Mouse (Mus musculus) induced T-regulatory cell, adult 2 months (primary cell): ENCODE measurements around the gene Atxn2l.

Experiments used
- DNase-seq: peaks from one replicate; pipeline ENCODE4 v3.0.0-alpha.2; 2012; ENCODE audit warnings: low read depth

Gene Atxn2l

DNA sequence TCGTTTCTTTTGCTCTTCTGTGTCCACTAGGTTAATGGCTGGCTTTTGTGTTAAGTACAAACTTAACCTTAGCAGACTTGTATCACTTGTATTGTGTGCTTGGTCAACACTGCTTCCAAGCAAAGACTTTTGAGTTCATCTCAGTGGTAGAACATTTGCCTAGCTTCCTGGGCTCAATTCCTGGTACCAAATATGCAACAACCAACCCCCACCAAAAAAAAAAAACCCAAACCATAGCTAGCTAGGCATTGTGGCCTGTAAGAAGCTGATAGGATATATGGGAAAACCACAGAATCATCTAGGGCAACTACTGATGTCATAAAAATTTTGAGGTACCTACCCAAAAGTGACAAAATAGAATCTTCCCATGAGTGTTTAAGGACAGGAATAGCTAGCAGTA, 12.2 kb downstream of the Atxn2l start:
- no peak for DNase-seq

DNA sequence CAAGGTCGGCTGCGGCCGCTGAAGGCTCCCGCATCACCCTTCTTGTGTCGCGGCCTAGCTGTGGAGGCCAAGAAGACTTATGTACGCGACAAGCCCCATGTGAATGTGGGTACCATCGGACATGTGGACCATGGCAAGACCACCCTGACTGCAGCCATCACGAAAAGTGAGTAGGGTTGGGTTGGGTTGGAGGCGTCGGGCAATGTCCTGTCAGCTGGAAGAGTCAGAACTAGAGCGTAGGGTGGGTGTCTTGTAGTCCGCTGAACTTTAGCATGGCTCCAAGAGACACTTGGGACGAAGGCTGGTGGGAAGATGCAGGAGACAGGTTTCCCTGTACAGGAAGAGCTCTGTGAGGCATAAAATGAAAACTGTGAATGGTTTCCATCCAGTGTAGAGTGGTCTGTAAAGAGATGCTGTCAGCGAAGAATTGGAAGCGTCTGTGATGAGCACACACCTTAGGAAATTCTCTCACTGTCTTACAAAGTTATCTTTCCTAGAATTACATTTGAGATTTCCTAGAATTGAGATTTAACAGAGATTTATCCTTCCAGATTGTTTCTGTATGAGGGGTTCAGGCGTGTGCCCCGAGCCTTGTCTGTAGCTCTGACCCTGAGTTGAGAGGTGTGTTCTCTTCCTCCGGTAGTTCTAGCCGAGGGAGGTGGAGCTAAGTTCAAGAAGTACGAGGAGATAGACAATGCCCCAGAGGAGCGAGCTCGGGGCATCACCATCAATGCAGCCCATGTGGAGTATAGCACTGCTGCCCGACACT, 15.4 kb downstream of the Atxn2l start:
- DNase-seq: peak; percentile 54

DNA sequence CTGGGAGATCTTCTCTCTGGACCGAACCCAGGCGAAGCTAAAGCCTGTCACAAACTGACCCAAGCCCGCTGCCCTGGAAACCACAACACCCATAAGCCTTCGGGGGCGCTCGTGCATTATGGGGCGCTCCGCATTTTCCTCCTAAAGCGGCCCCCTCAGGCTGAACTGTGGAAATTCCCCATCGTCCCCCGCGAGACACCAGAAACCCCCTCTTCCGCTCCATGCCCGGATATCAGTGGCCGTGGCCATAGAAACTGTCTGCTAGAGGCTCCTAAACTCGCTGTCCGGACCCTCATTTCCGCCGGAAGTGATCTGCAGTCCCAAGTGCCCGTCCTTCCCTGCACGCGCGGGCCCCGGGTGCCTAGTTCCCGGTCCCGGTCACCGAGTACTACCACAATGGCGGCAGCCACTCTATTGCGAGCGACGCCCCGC, 16.2 kb downstream of the Atxn2l start, which contains the start of gene Tufm:
TSS of gene Tufm (plus strand) at position 310 of the 432 bp plus-strand sequence.
- DNase-seq: peak; percentile 93

GRCm38 (mm10) chr7:126482392-126482871, 20.8 kb downstream of the Atxn2l start:
- peak; percentile 81 for DNase-seq

- DNase-seq: peak; percentile 77
Observed at GRCm38 (mm10) chr7:126481699-126482098, 21.5 kb downstream of the Atxn2l start.

DNA sequence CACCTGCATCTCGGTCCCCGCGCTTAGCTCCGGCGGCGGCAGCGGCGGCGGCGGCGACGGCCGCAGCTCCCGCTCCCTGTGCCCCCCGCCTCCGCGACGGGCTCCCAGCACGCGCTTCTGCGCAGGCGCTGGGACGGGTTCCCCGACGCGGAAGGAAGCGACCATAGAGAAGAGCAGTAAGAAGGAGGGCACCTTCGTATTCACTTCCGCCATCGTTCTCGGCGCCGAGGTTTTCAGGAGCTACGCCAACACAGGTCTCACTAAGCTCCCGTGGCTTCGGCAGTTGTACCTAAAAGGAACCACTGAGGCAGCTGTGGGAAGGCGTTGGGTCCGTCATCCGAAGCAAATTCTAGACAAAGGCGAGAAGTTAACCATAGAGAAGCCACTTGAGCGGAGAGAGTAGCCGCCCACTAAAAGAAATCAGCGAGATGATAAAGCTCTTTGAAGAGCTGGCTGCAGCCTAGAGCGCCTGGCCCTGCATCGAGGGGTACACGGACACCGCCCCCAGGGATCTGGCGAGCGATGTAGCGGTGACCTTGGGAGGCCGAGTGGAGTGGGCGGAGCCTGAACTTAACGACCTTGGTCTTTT, 28.1 kb downstream of the Atxn2l start, which contains the start of gene Sh2b1:
TSS of gene Sh2b1 (minus strand) at position 432 of the 589 bp plus-strand sequence.
- DNase-seq: peak; percentile 95

DNA sequence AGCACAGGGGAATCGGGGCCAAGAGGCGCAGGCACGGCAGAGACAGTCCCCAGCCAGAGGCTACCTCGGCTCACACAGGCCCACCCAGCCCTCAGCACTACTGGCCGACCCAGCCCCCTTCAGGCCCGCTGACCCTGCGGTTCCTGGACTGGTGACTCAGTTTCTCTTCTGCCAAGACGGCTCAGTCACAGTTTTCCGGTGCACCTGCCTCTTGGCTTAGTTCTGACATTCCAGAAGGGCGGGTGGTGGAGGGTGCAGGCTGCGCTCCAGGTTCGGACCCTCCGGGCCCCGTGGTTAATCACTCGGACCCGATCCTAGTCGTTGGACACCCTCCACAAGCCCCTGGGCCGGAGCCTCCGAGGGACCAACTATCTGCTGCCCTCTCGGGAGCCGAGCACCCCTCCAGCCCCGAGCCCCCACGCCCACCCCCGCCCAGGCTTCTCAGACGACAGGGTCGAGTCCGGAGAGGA, 28.7 kb downstream of the Atxn2l start:
- peak; percentile 47 for DNase-seq

- DNase-seq: peak; percentile 34
Observed at GRCm38 (mm10) chr7:126473470-126474086, 29.7 kb downstream of the Atxn2l start.

DNA sequence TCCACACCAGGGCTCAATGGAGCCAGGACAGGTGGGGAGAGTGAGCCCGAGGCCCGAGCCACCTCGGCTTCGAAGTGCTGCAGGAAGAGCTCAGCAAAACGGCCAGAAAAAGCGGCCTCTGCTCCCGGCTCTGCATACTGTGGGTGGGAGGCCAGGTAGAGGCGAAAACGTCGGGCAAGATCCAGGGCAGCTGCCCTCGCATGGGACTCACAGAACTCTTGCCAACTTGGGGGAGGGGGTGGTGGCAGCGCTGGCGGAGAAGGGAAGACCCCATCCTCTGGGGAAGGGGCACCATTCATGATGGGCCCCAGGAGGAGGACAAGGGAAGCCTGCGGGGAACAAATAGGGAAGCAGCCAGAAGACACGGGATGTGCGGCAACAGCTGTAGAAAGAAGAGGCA, 30.5 kb downstream of the Atxn2l start:
- DNase-seq: no peak

GRCm38 (mm10) chr7:126472306-126472705, 30.9 kb downstream of the Atxn2l start:
- DNase-seq: peak; percentile 89

DNA sequence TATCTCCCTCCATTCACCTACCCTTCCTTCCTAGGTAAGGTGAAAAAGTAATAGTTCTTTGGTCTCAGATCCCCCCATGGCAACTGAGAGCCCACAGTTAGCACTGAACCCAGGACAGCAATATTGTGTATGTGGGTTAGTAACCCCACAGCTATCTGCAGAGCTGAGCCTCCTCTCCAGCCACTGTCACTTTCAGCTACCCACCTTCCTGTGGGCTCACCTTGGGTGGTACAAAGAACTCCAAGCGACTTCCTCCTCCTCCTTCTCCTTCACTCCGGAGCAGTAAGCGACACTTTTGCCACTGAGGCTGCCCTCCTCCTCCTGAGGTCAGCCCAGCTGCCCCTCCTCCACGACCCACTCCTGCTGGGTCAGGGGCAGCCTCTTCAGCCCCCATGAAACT, 31.4 kb downstream of the Atxn2l start:
- peak; percentile 66 for DNase-seq

GRCm38 (mm10) chr7:126471361-126471760, 31.9 kb downstream of the Atxn2l start:
- DNase-seq: peak; percentile 64

DNA sequence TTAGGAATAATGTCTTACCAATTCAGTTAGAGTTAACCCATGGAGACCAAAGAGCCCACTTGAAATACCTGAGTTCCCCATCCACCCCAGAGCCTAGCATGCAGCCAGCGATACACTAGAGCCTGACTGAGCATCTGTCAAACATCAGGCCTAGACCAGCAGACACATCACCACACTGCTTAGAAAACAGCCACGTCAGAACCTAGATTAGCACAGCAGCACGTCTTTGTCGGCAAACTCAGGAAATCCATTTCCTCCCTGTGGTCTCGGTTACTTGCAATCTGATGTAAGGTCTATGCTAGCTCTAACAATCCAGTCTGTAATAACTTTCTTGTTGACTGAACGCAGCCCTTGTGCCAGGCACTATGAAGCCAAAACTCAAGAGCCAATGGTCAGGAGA, 33.2 kb downstream of the Atxn2l start:
- peak; percentile 93 for DNase-seq

DNA sequence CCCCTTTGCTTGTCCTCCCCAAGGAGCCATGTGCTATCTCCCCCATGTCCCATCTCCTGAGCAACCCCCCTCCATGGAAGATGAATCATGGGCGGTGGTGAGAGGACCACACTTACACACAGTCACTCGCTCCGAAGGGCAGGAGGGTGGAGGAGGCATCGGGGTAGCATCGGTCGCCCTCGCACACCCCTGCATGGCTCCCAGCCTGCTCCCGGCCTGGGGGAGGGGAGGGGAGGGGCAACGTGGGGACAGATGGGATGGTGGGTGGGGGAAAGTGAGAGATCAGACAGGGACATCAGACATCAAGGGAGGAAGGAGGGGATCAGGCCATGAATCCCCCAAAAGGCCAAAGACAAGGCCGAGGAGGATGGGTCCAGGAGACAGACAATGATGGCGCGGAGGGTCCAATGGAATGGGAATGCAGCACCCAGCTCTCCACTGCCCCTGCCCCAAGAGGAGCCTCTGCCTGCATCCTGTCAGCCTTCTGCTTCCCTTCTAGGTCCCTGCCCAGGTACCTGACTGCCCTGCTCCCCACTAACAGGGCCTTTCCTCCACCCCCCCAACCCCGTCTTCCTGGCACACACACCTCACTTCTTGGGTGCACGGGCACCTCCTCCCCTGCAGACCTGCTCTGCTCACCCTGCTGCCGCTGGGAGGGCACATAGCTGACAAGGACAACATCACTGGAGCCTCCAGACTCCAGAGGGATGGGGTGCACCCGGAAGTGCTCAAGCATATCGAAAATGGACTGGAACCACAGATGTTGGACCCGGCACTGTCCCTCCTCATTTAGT, 35.2 kb downstream of the Atxn2l start:
- DNase-seq: no peak

- DNase-seq: peak; percentile 82
Observed at GRCm38 (mm10) chr7:126467271-126467670, 36.0 kb downstream of the Atxn2l start.

- DNase-seq: no peak
Observed at GRCm38 (mm10) chr7:126466707-126467106, 36.5 kb downstream of the Atxn2l start.

- DNase-seq: no peak
Observed at GRCm38 (mm10) chr7:126466116-126466515, 37.1 kb downstream of the Atxn2l start.

GRCm38 (mm10) chr7:126465246-126466030, 37.8 kb downstream of the Atxn2l start:
- DNase-seq: no peak

GRCm38 (mm10) chr7:126464836-126465235, 38.4 kb downstream of the Atxn2l start:
- no peak for DNase-seq

DNA sequence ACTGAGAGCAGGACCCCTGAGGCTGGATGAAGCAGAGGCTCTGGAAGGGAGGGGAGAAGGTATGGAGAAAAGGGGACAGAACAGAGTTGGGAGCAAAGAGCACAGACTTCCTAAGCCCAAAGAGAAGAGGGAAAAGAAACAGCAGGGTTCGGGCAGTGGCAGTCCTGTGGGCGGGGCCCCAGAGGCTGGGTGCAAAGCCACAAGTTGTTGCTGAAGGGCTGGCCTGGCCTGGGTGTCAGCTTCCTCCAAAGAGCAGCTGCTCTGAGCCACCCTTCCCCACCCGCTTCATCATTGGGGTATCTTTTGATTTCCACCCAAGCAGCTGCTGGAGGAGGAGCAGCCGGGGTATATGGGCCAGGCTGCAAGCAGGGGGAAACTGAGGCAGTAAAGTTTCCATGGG, 39.1 kb downstream of the Atxn2l start:
- DNase-seq: peak; percentile 56

GRCm38 (mm10) chr7:126463547-126463946, 39.7 kb downstream of the Atxn2l start:
- no peak for DNase-seq
